Mouse (Mus musculus) bone marrow macrophage, adult 2 months (primary cell): ENCODE measurements at regions not wholly inside any gene's neighbourhood (a gene's known extent, or its start where the extent isn't known, plus 50 kb on each side); places are given as distances from the start of the nearest gene placed in this dataset.

Experiments
- CTCF ChIP-seq: IDR thresholded peaks from 2 replicates; pipeline ENCODE4 v1.5.1; 2012; ENCODE audit warnings: low read depth, mild to moderate bottlenecking, low read length, moderate library complexity
- POLR2A ChIP-seq: IDR thresholded peaks from 2 replicates; pipeline ENCODE4 v1.6.1; 2012; ENCODE audit warnings: mild to moderate bottlenecking, low read depth, low read length, borderline replicate concordance

GRCm38 (mm10) chr15:60982576-60982975 is 59.8 kb upstream of the A1bg start:
- TF ChIP-seq CTCF (no peak), POLR2A (no peak)
